Mouse (Mus musculus) CH12.LX (cell line): ENCODE data around the gene 1810049J17Rik. TPM values are rescaled to one million over a fixed set of nuclear protein-coding genes. Genes with fewer than 3 reads are reported as not detected.

Experiments used
- DNase-seq: peaks from one replicate; pipeline ENCODE4 v3.0.0-alpha.2; 2013; ENCODE audit errors: extremely low read depth
- H3K27ac ChIP-seq: 2 replicates; pipeline ENCODE4 v1.5.1; 2012; ENCODE audit warnings: low read depth, mild to moderate bottlenecking, control low read depth, moderate library complexity; ENCODE audit not compliant: insufficient read depth
- H3K27me3 ChIP-seq: replicated peaks from 2 replicates; pipeline ENCODE3; 2012; ENCODE audit warnings: inconsistent platforms
- H3K36me3 ChIP-seq, 2 experiments: replicated peaks in 1 of 2; 2 replicates each; pipeline versions ENCODE3 to v1.6.1; 2012; ENCODE audit warnings: inconsistent platforms in 1 of 2, low read length in 1 of 2, mild to moderate bottlenecking in 1 of 2, mixed read lengths in 1 of 2, moderate library complexity in 1 of 2; ENCODE audit not compliant: control insufficient read depth in 1 of 2, insufficient read depth in 1 of 2
- H3K4me1 ChIP-seq, 2 experiments: 2 replicates each; pipeline ENCODE4 v1.6.1; 2012; ENCODE audit warnings: inconsistent platforms in 1 of 2, moderate library complexity in 1 of 2; ENCODE audit not compliant: insufficient read depth in 2 of 2, control insufficient read depth in 1 of 2
- H3K4me2 ChIP-seq: 2 replicates; pipeline ENCODE4 v1.6.1; 2012; ENCODE audit warnings: low read depth, mild to moderate bottlenecking, control low read depth; ENCODE audit not compliant: poor library complexity, insufficient read depth, severe bottlenecking
- H3K4me3 ChIP-seq, 3 experiments: fragments of 150-350 bp in 1 of 3; sonication (generic) in 1 of 3; replicated peaks in 1 of 3; 2 replicates each; pipeline versions ENCODE3 to v1.5.1; 2011 to 2012; ENCODE audit warnings: low read depth in 2 of 3, low read length in 2 of 3, mild to moderate bottlenecking in 2 of 3, moderate library complexity in 2 of 3, control low read depth in 1 of 3, improper control_type of control experiment in 1 of 3, inconsistent platforms in 1 of 3, mixed read lengths in 1 of 3; ENCODE audit not compliant: poor library complexity in 1 of 3
- H3K79me2 ChIP-seq: replicated peaks from 2 replicates; pipeline ENCODE4 v1.6.1; 2012; ENCODE audit warnings: mild to moderate bottlenecking, moderate library complexity; ENCODE audit not compliant: control insufficient read depth, poor library complexity, insufficient read depth, severe bottlenecking; ENCODE audit errors: extremely low read depth
- H3K9ac ChIP-seq: 2 replicates; pipeline ENCODE4 v1.6.1; 2012; ENCODE audit warnings: low read depth, mild to moderate bottlenecking, control low read depth, moderate library complexity; ENCODE audit not compliant: insufficient read depth
- H3K9me3 ChIP-seq: replicated peaks from 2 replicates; pipeline ENCODE3; 2012; ENCODE audit warnings: low read length, inconsistent platforms, mixed read lengths
- CHD1 ChIP-seq: IDR thresholded peaks from 2 replicates; pipeline ENCODE4 v1.6.1; 2012; ENCODE audit warnings: low read depth, low read length, improper control_type of control experiment, inconsistent platforms
- CHD2 ChIP-seq: IDR thresholded peaks from 2 replicates; pipeline ENCODE4 v1.6.1; 2011; ENCODE audit warnings: low read length, improper control_type of control experiment
- CTCF ChIP-seq, 2 experiments: IDR thresholded peaks in 1 of 2; conservative IDR thresholded peaks in 1 of 2; 2 replicates each; pipeline ENCODE4 v1.5.1; 2011 to 2012; ENCODE audit warnings: low read depth in 2 of 2, low read length in 2 of 2, improper control_type of control experiment in 1 of 2, inconsistent platforms in 1 of 2, mild to moderate bottlenecking in 1 of 2, moderate library complexity in 1 of 2
- ELF1 ChIP-seq: IDR thresholded peaks from 2 replicates; pipeline ENCODE4 v1.6.1; 2014; ENCODE audit warnings: low read depth, mild to moderate bottlenecking, inconsistent platforms, low read length, improper control_type of control experiment
- ETS1 ChIP-seq: conservative IDR thresholded peaks from 2 replicates; pipeline ENCODE4 v1.6.1; 2012; ENCODE audit warnings: low read depth, mild to moderate bottlenecking, inconsistent platforms, low read length, improper control_type of control experiment, moderate library complexity
- IRF4 ChIP-seq: IDR thresholded peaks from 2 replicates; pipeline ENCODE4 v1.6.1; 2014; ENCODE audit warnings: low read depth, mild to moderate bottlenecking, inconsistent platforms, low read length, improper control_type of control experiment
- JUN ChIP-seq: IDR thresholded peaks from 2 replicates; pipeline ENCODE4 v1.6.1; 2011; ENCODE audit warnings: low read depth, mild to moderate bottlenecking, low read length, improper control_type of control experiment, moderate library complexity; ENCODE audit not compliant: insufficient read depth
- JUND ChIP-seq: conservative IDR thresholded peaks from 2 replicates; pipeline ENCODE4 v1.6.1; 2011; ENCODE audit warnings: low read depth, low read length, improper control_type of control experiment
- KAT2A ChIP-seq: IDR thresholded peaks from 2 replicates; pipeline ENCODE4 v1.6.1; 2012; ENCODE audit warnings: low read length, improper control_type of control experiment, inconsistent platforms; ENCODE audit not compliant: insufficient replicate concordance
- MAZ ChIP-seq: IDR thresholded peaks from 2 replicates; pipeline ENCODE4 v1.6.1; 2012; ENCODE audit warnings: low read depth, mild to moderate bottlenecking, inconsistent platforms, low read length, improper control_type of control experiment, moderate library complexity
- MEF2A ChIP-seq: IDR thresholded peaks from 2 replicates; pipeline ENCODE4 v1.6.1; 2014; ENCODE audit warnings: low read depth, mild to moderate bottlenecking, inconsistent platforms, low read length, improper control_type of control experiment, borderline replicate concordance
- NELFE ChIP-seq: IDR thresholded peaks from 2 replicates; pipeline ENCODE4 v1.6.1; 2011; ENCODE audit warnings: low read depth, low read length, improper control_type of control experiment
- NRF1 ChIP-seq: IDR thresholded peaks from 2 replicates; pipeline ENCODE4 v1.6.1; 2014; ENCODE audit warnings: low read depth, mild to moderate bottlenecking, inconsistent platforms, low read length, improper control_type of control experiment, moderate library complexity
- PAX5 ChIP-seq: IDR thresholded peaks from 2 replicates; pipeline ENCODE4 v1.6.1; 2012; ENCODE audit warnings: low read length, inconsistent platforms, mixed read lengths
- POLR2A ChIP-seq: IDR thresholded peaks from 2 replicates; pipeline ENCODE4 v1.6.1; 2011; ENCODE audit warnings: low read depth, mild to moderate bottlenecking, improper control_type of control experiment, low read length
- POLR2AphosphoS2 ChIP-seq: IDR thresholded peaks from 2 replicates; pipeline ENCODE4 v1.6.1; 2011; ENCODE audit warnings: low read depth, low read length, improper control_type of control experiment
- RAD21 ChIP-seq: IDR thresholded peaks from 2 replicates; pipeline ENCODE4 v1.6.1; 2011; ENCODE audit warnings: low read depth, mild to moderate bottlenecking, low read length, improper control_type of control experiment, moderate library complexity
- TBP ChIP-seq: conservative IDR thresholded peaks from 2 replicates; pipeline ENCODE4 v1.6.1; 2011; ENCODE audit warnings: low read depth, low read length, improper control_type of control experiment
- UBTF ChIP-seq: IDR thresholded peaks from 2 replicates; pipeline ENCODE4 v1.6.1; 2012; ENCODE audit warnings: low read depth, mild to moderate bottlenecking, inconsistent platforms, low read length, improper control_type of control experiment, moderate library complexity
- USF2 ChIP-seq: conservative IDR thresholded peaks from 2 replicates; pipeline ENCODE4 v1.6.1; 2011; ENCODE audit warnings: low read depth, low read length, improper control_type of control experiment
- ZC3H11A ChIP-seq: IDR thresholded peaks from 2 replicates; pipeline ENCODE4 v1.6.1; 2012; ENCODE audit warnings: low read depth, mild to moderate bottlenecking, inconsistent platforms, low read length, improper control_type of control experiment
- ZMIZ1 ChIP-seq: IDR thresholded peaks from 2 replicates; pipeline ENCODE4 v1.6.1; 2012; ENCODE audit warnings: low read depth, mild to moderate bottlenecking, inconsistent platforms, low read length, improper control_type of control experiment
- dilution Hi-C: fragments of 300-500 bp; cut with MboI; formaldehyde crosslinking; loops from 2 replicates; pipeline ENCODE4 v1.14.3; 2020; ENCODE audit warnings: low sequenced_read_pairs; ENCODE audit not compliant: extremely low pct_unique_long_range_greater_than_20kb, extremely low pct_ligation_motif_present
- in situ Hi-C: fragments of 300-500 bp; cut with MboI; formaldehyde crosslinking; loops from 3 replicates; pipeline ENCODE4 v1.14.3; 2019; ENCODE audit warnings: low sequenced_read_pairs, low pct_ligation_motif_present, low pct_unique_long_range_greater_than_20kb, mixed read lengths
- polyA plus RNA-seq: library from polyadenylated mRNA; unstranded; fragments of >175 nt; gene quantifications from 2 replicates; pipeline ENCODE4 v1.2.1, GENCODE M21; 2012; ENCODE audit warnings: low read depth; ENCODE audit not compliant: insufficient read length
- total RNA-seq, 2 experiments: library from RNA; depleted of rRNA; stranded (reverse); fragments of 300-350 nt in 1 of 2; fragments of >200 nt in 1 of 2; gene quantifications; 2 replicates each; pipeline ENCODE4 v1.2.3; 2012 to 2014

Gene 1810049J17Rik
- total and polyA plus RNA-seq, 3 experiments, result 17.6 TPM; not detected in 2

DNA sequence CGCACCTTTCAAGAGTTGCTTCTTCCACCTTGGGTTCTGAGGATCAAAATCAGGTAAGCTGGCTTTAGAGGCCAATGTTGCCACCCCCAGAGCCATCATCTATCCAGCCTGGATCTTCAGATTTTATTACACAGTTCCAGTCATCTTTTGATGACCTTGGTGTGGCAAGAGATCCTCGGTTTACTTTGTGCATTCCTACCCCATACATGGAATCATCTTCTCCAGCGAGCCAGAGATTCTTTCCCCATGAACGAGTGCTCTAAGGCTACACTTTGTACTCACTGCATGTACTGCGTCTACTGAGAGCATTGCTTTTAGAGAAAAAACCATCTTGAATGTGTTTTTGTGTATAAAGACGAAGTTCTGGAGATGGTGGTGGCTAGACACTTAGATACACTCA, 33.6 kb upstream of the 1810049J17Rik start:
- no peaks in the 10 kb centered on the region for H3K4me1 ChIP-seq
- no peak overlapping the region for H3K27ac ChIP-seq
- no peak overlapping the region for H3K4me3 ChIP-seq
- peaks cover 32 to 83% of the 10 kb centered on the region in 2 experiments for H3K36me3 ChIP-seq
- in situ Hi-C loops, result no loop called here
- no peak overlapping the region for H3K9ac ChIP-seq
- no peaks in the 10 kb centered on the region for H3K27me3 ChIP-seq
- DNase-seq, result no peak
- dilution Hi-C loops, result no loop called here
- no peaks in the 10 kb centered on the region for H3K9me3 ChIP-seq
- no peaks in the 10 kb centered on the region for H3K79me2 ChIP-seq
- H3K4me2 ChIP-seq, result no peak overlapping the region
- no peak for TF ChIP-seq NELFE
- TF ChIP-seq KAT2A, result no peak
- TF ChIP-seq ELF1, result no peak
- no peak for TF ChIP-seq IRF4
- no peak for TF ChIP-seq RAD21
- TF ChIP-seq MAZ, result no peak
- TF ChIP-seq ETS1, result no peak
- no peak for TF ChIP-seq UBTF
- no peak for TF ChIP-seq POLR2AphosphoS2
- TF ChIP-seq PAX5, result no peak
- no peak for TF ChIP-seq CHD2
- no peak for TF ChIP-seq CTCF (conservative IDR thresholded peaks at IDR 0.05 in 1 of 2, IDR thresholded peaks at IDR 0.05 in 1 of 2; ENCODE audit: low read depth in 2 of 2, low read length in 2 of 2)
- no peak for TF ChIP-seq TBP

DNA sequence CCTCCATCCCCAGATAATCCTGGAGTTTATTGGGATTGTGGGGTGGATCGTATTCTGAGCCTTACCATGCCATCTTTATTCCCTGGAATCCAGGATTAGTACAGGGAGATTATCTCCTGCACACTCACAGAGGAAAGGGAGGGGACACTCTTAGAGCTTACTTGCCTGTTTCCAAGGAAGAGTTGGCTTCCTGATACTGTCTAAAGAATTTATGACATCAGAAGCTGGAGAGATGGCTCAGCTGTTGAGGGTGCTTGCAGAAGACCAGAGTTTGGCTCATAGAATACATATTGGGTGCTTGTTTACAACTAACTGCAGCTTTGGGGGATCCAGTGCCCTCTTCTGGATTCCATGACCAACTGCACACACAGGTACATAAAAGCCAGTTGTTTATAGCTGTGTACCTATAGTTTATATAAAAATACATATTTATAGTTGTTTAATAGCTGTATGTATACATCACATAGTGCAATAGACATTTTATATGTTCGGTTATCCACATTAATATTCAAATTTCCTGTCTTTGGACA, 32.6 kb upstream of the 1810049J17Rik start:
- TF ChIP-seq IRF4, result no peak
- peak in 1 of 2 experiments; percentile 32; a peak in 2 of 4 replicates for TF ChIP-seq CTCF (conservative IDR thresholded peaks at IDR 0.05 in 1 of 2, IDR thresholded peaks at IDR 0.05 in 1 of 2; ENCODE audit: low read depth in 2 of 2, low read length in 2 of 2)
- TF ChIP-seq RAD21, result peak; percentile 3
- H3K9ac ChIP-seq, result no peak overlapping the region
- peaks cover 39 to 85% of the 10 kb centered on the region in 2 experiments for H3K36me3 ChIP-seq
- H3K4me1 ChIP-seq, result peaks cover 0 to 7% of the 10 kb centered on the region in 2 experiments; a peak in 2 of 4 replicates
- no peak overlapping the region for H3K4me3 ChIP-seq
- H3K4me2 ChIP-seq, result no peak overlapping the region
- H3K79me2 ChIP-seq, result no peaks in the 10 kb centered on the region; the same call in 1 of the 2 replicates
- no peak for DNase-seq
- in situ Hi-C loops (no loop called here), dilution Hi-C loops (no loop called here)
- H3K9me3 ChIP-seq, result no peaks in the 10 kb centered on the region
- no peaks in the 10 kb centered on the region for H3K27me3 ChIP-seq
- no peak overlapping the region for H3K27ac ChIP-seq

DNA sequence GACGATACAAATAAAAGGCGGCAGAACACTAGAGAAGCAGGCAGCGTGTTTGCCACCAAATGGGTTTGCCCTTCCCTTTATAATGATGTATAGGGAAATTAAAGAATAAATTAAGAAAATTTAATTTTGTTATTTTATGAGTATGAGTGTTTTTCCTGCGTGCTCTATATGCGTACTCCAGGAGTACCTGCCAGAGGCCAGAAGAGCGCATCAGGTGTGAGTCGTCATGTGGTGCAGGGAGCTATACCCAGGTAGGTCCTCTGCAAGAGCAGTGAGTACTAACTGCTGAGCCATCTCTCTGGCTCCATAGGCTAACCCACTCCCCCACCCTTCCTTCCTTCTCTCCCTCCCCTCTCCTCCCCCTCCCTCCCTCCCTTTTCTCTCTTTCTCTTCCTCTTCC, 29.8 kb upstream of the 1810049J17Rik start:
- no peak overlapping the region for H3K4me2 ChIP-seq
- no peaks in the 10 kb centered on the region for H3K9me3 ChIP-seq
- no peak overlapping the region for H3K4me3 ChIP-seq
- dilution Hi-C loops (no loop called here), in situ Hi-C loops (no loop called here)
- DNase-seq, result no peak
- H3K9ac ChIP-seq, result no peak overlapping the region
- H3K36me3 ChIP-seq, result peaks cover 42 to 84% of the 10 kb centered on the region in 2 experiments
- peaks cover 0 to 27% of the 10 kb centered on the region in 2 experiments; a peak in 2 of 4 replicates for H3K4me1 ChIP-seq
- TF ChIP-seq JUN (no peak), ZMIZ1 (no peak), MEF2A (no peak), MAZ (no peak), JUND (no peak), POLR2A (no peak), TBP (no peak), USF2 (no peak), ELF1 (no peak), NELFE (no peak), POLR2AphosphoS2 (no peak), NRF1 (no peak), ZC3H11A (no peak), KAT2A (no peak), CHD1 (no peak), PAX5 (no peak)
- H3K27ac ChIP-seq, result no peak overlapping the region
- peaks cover 2% of the 10 kb centered on the region for H3K79me2 ChIP-seq
- no peaks in the 10 kb centered on the region for H3K27me3 ChIP-seq
